Mouse (Mus musculus) lung, postnatal 0 days (tissue): ENCODE results near the gene Klhl29. TPM values are rescaled to one million over a fixed set of nuclear protein-coding genes. Genes with fewer than 3 reads are reported as not detected.

Experiments used
- ATAC-seq: fragments of 200-750 bp; cut with Nextera tagmentation; 2 replicates; pipeline ENCODE4 v1.8.0; 2017; ENCODE audit warnings: moderate library complexity
- DNase-seq: peaks from one replicate; pipeline ENCODE4 v3.0.0-alpha.2; 2016; ENCODE audit warnings: low spot score
- H3K27ac ChIP-seq: fragments of 300-500 bp; sonication (generic); 2 replicates; pipeline ENCODE4 v1.5.1; 2014; ENCODE audit warnings: antibody characterized with exemption, mild to moderate bottlenecking, low read length, mixed read lengths
- H3K27me3 ChIP-seq: fragments of 300-500 bp; sonication (generic); replicated peaks from 2 replicates; pipeline ENCODE4 v1.6.1; 2014; ENCODE audit warnings: low read length, mixed read lengths; ENCODE audit not compliant: insufficient read depth
- H3K36me3 ChIP-seq: fragments of 300-500 bp; sonication (generic); 2 replicates; pipeline ENCODE4 v1.6.1; 2014; ENCODE audit warnings: low read length, mixed read lengths; ENCODE audit not compliant: insufficient read depth
- H3K4me1 ChIP-seq: fragments of 300-500 bp; sonication (generic); 2 replicates; pipeline ENCODE4 v1.6.1; 2014; ENCODE audit warnings: antibody characterized with exemption, low read depth, low read length, mixed read lengths; ENCODE audit not compliant: insufficient read depth
- H3K4me2 ChIP-seq: fragments of 300-500 bp; sonication (generic); replicated peaks from 2 replicates; pipeline ENCODE4 v1.6.1; 2014; ENCODE audit warnings: low read depth, mild to moderate bottlenecking, low read length, moderate library complexity, mixed read lengths
- H3K4me3 ChIP-seq: fragments of 300-500 bp; sonication (generic); 2 replicates; pipeline ENCODE4 v1.5.1; 2014; ENCODE audit warnings: low read depth, low read length
- H3K9ac ChIP-seq: fragments of 300-500 bp; sonication (generic); replicated peaks from 2 replicates; pipeline ENCODE4 v1.6.1; 2014; ENCODE audit warnings: low read depth, mild to moderate bottlenecking
- H3K9me3 ChIP-seq: fragments of 300-500 bp; sonication (generic); 2 replicates; pipeline ENCODE4 v1.6.1; 2016; ENCODE audit warnings: low read length, mixed read lengths
- CTCF ChIP-seq: IDR thresholded peaks from 2 replicates; pipeline ENCODE4 v1.5.1; 2016; ENCODE audit warnings: antibody characterized with exemption, mild to moderate bottlenecking
- EP300 ChIP-seq: IDR thresholded peaks from 2 replicates; pipeline ENCODE4 v1.6.1; 2016; ENCODE audit warnings: antibody characterized with exemption, mild to moderate bottlenecking, control low read depth
- WGBS: fragments of 180-500 bp; shearing (Covaris S2); extraction: QIAGEN DNeasy Blood & Tissue Kit; methylation state at CpG from one replicate; pipeline ENCODE4 v1.1.7; 2014; 5-methylcytosine and 5-hydroxymethylcytosine counted together
- polyA plus RNA-seq: library from polyadenylated mRNA; unstranded; fragments of >200 nt; fragmentation: Nextera tagmentation; extraction: Ambion mirVana; gene quantifications from 2 replicates; pipeline ENCODE4 v1.2.1, GENCODE M21; 2015

Gene Klhl29
- polyA plus RNA-seq, 1 experiment from 2014 or later = 0.33 TPM

GRCm38 (mm10) chr12:5182586-5182985 is 192.9 kb downstream of the Klhl29 start:
- no peak for TF ChIP-seq EP300
- TF ChIP-seq CTCF = no peak
- no peak overlapping the region for H3K4me2 ChIP-seq
- H3K27me3 ChIP-seq = no peaks in the 10 kb centered on the region
- H3K9me3 ChIP-seq = no peaks in the 10 kb centered on the region
- H3K4me3 ChIP-seq = no peak overlapping the region
- H3K4me1 ChIP-seq = no peaks in the 10 kb centered on the region
- no peaks in the 10 kb centered on the region for H3K36me3 ChIP-seq
- ATAC-seq (no peak), DNase-seq (no peak)
- H3K27ac ChIP-seq = no peak overlapping the region
- no peak overlapping the region for H3K9ac ChIP-seq
- WGBS = 88% methylated on average over 4 of the region's 4 CpGs

GRCm38 (mm10) chr12:5182165-5182564 is 193.3 kb downstream of the Klhl29 start:
- Histone ChIP-seq H3K4me2 (no peak overlapping the region), H3K4me1 (no peaks in the 10 kb centered on the region), H3K27ac (no peak overlapping the region), H3K36me3 (no peaks in the 10 kb centered on the region), H3K9ac (no peak overlapping the region), H3K4me3 (no peak overlapping the region), H3K9me3 (no peaks in the 10 kb centered on the region), H3K27me3 (no peaks in the 10 kb centered on the region)
- no peak for TF ChIP-seq CTCF
- TF ChIP-seq EP300 = no peak
- DNase-seq (no peak), ATAC-seq (no peak)
- WGBS = 60% methylated on average over 4 of the region's 4 CpGs

DNA sequence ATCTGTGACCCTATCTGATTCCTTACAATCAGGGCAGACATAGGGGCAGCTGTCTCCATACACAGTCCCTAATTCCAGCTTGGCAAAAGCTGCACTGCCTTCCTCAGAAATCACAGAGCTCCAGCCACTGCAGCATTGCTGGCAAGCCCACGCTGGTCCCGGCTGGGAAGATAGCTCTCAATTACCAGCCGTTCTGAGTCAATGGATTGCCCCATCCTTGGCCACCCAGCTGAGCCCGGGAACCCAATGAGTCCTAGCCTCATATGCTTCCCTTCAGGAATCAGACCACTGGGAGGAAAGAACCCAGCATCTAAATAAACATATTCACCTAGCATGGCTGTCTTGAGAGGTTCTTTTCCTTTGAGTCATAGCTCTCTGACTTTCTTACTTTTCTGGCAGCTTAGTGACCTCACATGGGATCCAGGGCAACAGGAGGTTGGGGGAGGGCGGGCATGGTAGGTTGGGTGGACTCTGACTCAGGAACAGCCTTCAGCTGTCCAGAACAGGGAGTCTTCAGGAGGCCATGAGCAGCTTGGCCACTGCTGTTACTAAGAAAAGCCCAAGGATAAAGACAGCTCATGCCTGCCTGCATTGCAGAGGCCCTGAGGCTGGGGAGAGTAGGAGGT is 198.7 kb downstream of the Klhl29 start:
- no peak overlapping the region for H3K4me3 ChIP-seq
- H3K4me2 ChIP-seq = no peak overlapping the region
- H3K36me3 ChIP-seq = no peaks in the 10 kb centered on the region
- DNase-seq (peak; percentile 9), ATAC-seq (no peak; the same call in 1 of the 2 replicates)
- no peaks in the 10 kb centered on the region for H3K27me3 ChIP-seq
- no peaks in the 10 kb centered on the region for H3K9me3 ChIP-seq
- no peaks in the 10 kb centered on the region for H3K4me1 ChIP-seq
- no peak overlapping the region for H3K27ac ChIP-seq
- WGBS = 71% methylated on average over 5 of the region's 5 CpGs
- no peak overlapping the region for H3K9ac ChIP-seq
- TF ChIP-seq CTCF (no peak), EP300 (no peak)

DNA sequence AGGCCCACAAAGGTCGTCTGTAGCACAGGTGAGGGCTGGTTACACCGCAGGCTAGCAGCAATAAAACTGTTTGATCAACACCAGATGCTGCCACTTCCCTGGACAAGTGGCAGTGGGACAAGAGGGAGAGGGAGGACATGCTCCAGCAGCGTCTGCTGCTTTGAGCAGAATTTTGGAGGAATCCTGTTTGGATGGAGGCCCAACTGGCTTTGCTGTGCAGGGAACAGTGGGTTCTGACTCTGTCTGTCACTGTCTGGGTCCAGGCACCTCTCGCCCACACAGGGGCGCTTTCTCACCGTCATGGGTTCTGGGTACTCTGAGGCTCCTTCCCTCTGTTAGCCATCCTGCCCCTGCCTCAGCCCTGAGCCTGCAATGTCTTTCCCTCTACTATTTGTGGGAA is 209.3 kb downstream of the Klhl29 start:
- 41% methylated on average over 6 of the region's 6 CpGs for WGBS
- no peak for DNase-seq
- no peaks in the 10 kb centered on the region for H3K4me1 ChIP-seq
- no peak overlapping the region for H3K4me3 ChIP-seq
- no peak overlapping the region for H3K9ac ChIP-seq
- no peaks in the 10 kb centered on the region for H3K9me3 ChIP-seq
- TF ChIP-seq CTCF = peak; percentile 60
- no peak for TF ChIP-seq EP300
- H3K27ac ChIP-seq = no peak overlapping the region
- ATAC-seq = peak; percentile 46; the same call in 1 of the 2 replicates
- H3K27me3 ChIP-seq = no peaks in the 10 kb centered on the region
- H3K4me2 ChIP-seq = no peak overlapping the region
- no peaks in the 10 kb centered on the region for H3K36me3 ChIP-seq

GRCm38 (mm10) chr12:5165411-5165810 is 210.1 kb downstream of the Klhl29 start:
- TF ChIP-seq EP300 (no peak), CTCF (no peak)
- WGBS = 25% methylated on average over 9 of the region's 9 CpGs
- Histone ChIP-seq H3K36me3 (no peaks in the 10 kb centered on the region), H3K4me1 (no peaks in the 10 kb centered on the region), H3K27me3 (no peaks in the 10 kb centered on the region), H3K4me3 (no peak overlapping the region), H3K4me2 (no peak overlapping the region), H3K27ac (no peak overlapping the region), H3K9me3 (no peaks in the 10 kb centered on the region), H3K9ac (no peak overlapping the region)
- ATAC-seq (peak; percentile 63), DNase-seq (peak; percentile 40)

- Histone ChIP-seq H3K9ac (no peak overlapping the region), H3K27me3 (no peaks in the 10 kb centered on the region), H3K9me3 (no peaks in the 10 kb centered on the region), H3K27ac (no peak overlapping the region), H3K4me1 (no peaks in the 10 kb centered on the region), H3K4me3 (no peak overlapping the region), H3K36me3 (no peaks in the 10 kb centered on the region), H3K4me2 (no peak overlapping the region)
- TF ChIP-seq EP300 (no peak), CTCF (no peak)
- 69% methylated on average over 6 of the region's 6 CpGs for WGBS
- no peak for DNase-seq
- no peak for ATAC-seq
Measured at GRCm38 (mm10) chr12:5162672-5163071, 212.8 kb downstream of the Klhl29 start.

GRCm38 (mm10) chr12:5161631-5162030 is 213.9 kb downstream of the Klhl29 start:
- TF ChIP-seq EP300 (no peak), CTCF (no peak)
- Histone ChIP-seq H3K27ac (no peak overlapping the region), H3K4me3 (no peak overlapping the region), H3K4me1 (no peaks in the 10 kb centered on the region), H3K36me3 (no peaks in the 10 kb centered on the region), H3K9ac (no peak overlapping the region), H3K9me3 (no peaks in the 10 kb centered on the region), H3K27me3 (no peaks in the 10 kb centered on the region), H3K4me2 (no peak overlapping the region)
- DNase-seq (no peak), ATAC-seq (no peak)
- 77% methylated on average over 4 of the region's 4 CpGs for WGBS
